Mouse (Mus musculus) ES-E14 (cell line): ENCODE results near the gene Bmp15.

Source experiments
- CHD2 ChIP-seq: IDR thresholded peaks from 2 replicates; pipeline ENCODE4 v1.6.1; 2014; ENCODE audit warnings: mild to moderate bottlenecking, low read depth, low read length, inconsistent platforms
- HCFC1 ChIP-seq: IDR thresholded peaks from 2 replicates; pipeline ENCODE4 v1.6.1; 2012; ENCODE audit warnings: low read length, inconsistent platforms, borderline replicate concordance; ENCODE audit not compliant: insufficient read depth
- ZC3H11A ChIP-seq: IDR thresholded peaks from 2 replicates; pipeline ENCODE4 v1.6.1; 2012; ENCODE audit warnings: low read depth, mild to moderate bottlenecking, inconsistent platforms, low read length, borderline replicate concordance
- ZNF384 ChIP-seq: IDR thresholded peaks from 2 replicates; pipeline ENCODE4 v1.6.1; 2012; ENCODE audit warnings: low read depth, low read length, inconsistent platforms

- no peak for TF ChIP-seq ZNF384
- no peak for TF ChIP-seq CHD2
- TF ChIP-seq HCFC1, result no peak
- TF ChIP-seq ZC3H11A, result no peak
These were observed 36.4 kb upstream of the Bmp15 start for GRCm38 (mm10) chrX:6356876-6357275.
